Mouse (Mus musculus): ENCODE results near the gene Bfsp1.

The Bfsp1 gene

GRCm38 (mm10) chr2:143859166-143859565 is 3.8 kb downstream of the Bfsp1 start:
- in situ Hi-C loops (cut with MboI; ENCODE audit: low sequenced_read_pairs): no loop called here

GRCm38 (mm10) chr2:143853447-143853846 is 9.5 kb downstream of the Bfsp1 start:
- in situ Hi-C loops (cut with MboI; ENCODE audit: low sequenced_read_pairs): no loop called here

GRCm38 (mm10) chr2:143852295-143853275 is 10.4 kb downstream of the Bfsp1 start:
- in situ Hi-C loops (cut with MboI; ENCODE audit: low sequenced_read_pairs): no loop called here

GRCm38 (mm10) chr2:143851354-143852221 is 11.4 kb downstream of the Bfsp1 start:
- in situ Hi-C loops (cut with MboI; ENCODE audit: low sequenced_read_pairs): no loop called here

- in situ Hi-C loops (cut with MboI; ENCODE audit: low sequenced_read_pairs): loop anchor here (10.0 to 25.0 kb wide), 2 partner anchors 365 to 608 kb away; no protein-coding TSS in a partner anchor
Measured at GRCm38 (mm10) chr2:143847291-143847690, 15.7 kb downstream of the Bfsp1 start.

- in situ Hi-C loops (cut with MboI; ENCODE audit: low sequenced_read_pairs): loop anchor here (10.0 to 25.0 kb wide), 2 partner anchors 366 to 608 kb away; no protein-coding TSS in a partner anchor
Measured at GRCm38 (mm10) chr2:143846799-143847198, 16.2 kb downstream of the Bfsp1 start.

- in situ Hi-C loops (cut with MboI; ENCODE audit: low sequenced_read_pairs): loop anchor here (10.0 to 25.0 kb wide), 2 partner anchors 368 to 610 kb away; no protein-coding TSS in a partner anchor
Measured at GRCm38 (mm10) chr2:143844779-143845178, 18.2 kb downstream of the Bfsp1 start.

GRCm38 (mm10) chr2:143841536-143841935 is 21.4 kb downstream of the Bfsp1 start:
- in situ Hi-C loops (cut with MboI; ENCODE audit: low sequenced_read_pairs): loop anchor here (10.0 to 25.0 kb wide), 2 partner anchors 371 to 613 kb away; no protein-coding TSS in a partner anchor

- in situ Hi-C loops (cut with MboI; ENCODE audit: low sequenced_read_pairs): loop anchor here (10.0 to 25.0 kb wide), 2 partner anchors 371 to 614 kb away; no protein-coding TSS in a partner anchor
Measured at GRCm38 (mm10) chr2:143840895-143841294, 22.1 kb downstream of the Bfsp1 start.

GRCm38 (mm10) chr2:143839458-143839857 is 23.5 kb downstream of the Bfsp1 start:
- in situ Hi-C loops (cut with MboI; ENCODE audit: low sequenced_read_pairs): loop anchor here (5.0 to 25.0 kb wide), 2 partner anchors 143 to 373 kb away; no protein-coding TSS in a partner anchor

- in situ Hi-C loops (cut with MboI; ENCODE audit: low sequenced_read_pairs): loop anchor here (5.0 to 25.0 kb wide), 2 partner anchors 144 to 374 kb away; no protein-coding TSS in a partner anchor
Measured at GRCm38 (mm10) chr2:143838698-143839097, 24.3 kb downstream of the Bfsp1 start.

- in situ Hi-C loops (cut with MboI; ENCODE audit: low sequenced_read_pairs): loop anchor here (5.0 to 25.0 kb wide), 2 partner anchors 145 to 375 kb away; no protein-coding TSS in a partner anchor
Measured at GRCm38 (mm10) chr2:143837291-143837701, 25.7 kb downstream of the Bfsp1 start.

- in situ Hi-C loops (cut with MboI; ENCODE audit: low sequenced_read_pairs): loop anchor here (5.0 to 25.0 kb wide), 2 partner anchors 146 to 376 kb away; no protein-coding TSS in a partner anchor
Measured at GRCm38 (mm10) chr2:143835820-143836219, 27.2 kb downstream of the Bfsp1 start.

GRCm38 (mm10) chr2:143834082-143834481 is 28.9 kb downstream of the Bfsp1 start:
- in situ Hi-C loops (cut with MboI; ENCODE audit: low sequenced_read_pairs): loop anchor here (25.0 kb wide), 1 partner anchor 378 kb away; no protein-coding TSS in a partner anchor

- in situ Hi-C loops (cut with MboI; ENCODE audit: low sequenced_read_pairs): loop anchor here (25.0 kb wide), 1 partner anchor 380 kb away; no protein-coding TSS in a partner anchor
Measured at GRCm38 (mm10) chr2:143832721-143833120, 30.3 kb downstream of the Bfsp1 start.

- in situ Hi-C loops (cut with MboI; ENCODE audit: low sequenced_read_pairs): loop anchor here (25.0 kb wide), 1 partner anchor 381 kb away; no protein-coding TSS in a partner anchor
Measured at GRCm38 (mm10) chr2:143831645-143832044, 31.3 kb downstream of the Bfsp1 start.

- in situ Hi-C loops (cut with MboI; ENCODE audit: low sequenced_read_pairs): no loop called here
Measured at GRCm38 (mm10) chr2:143813461-143813860, 49.5 kb downstream of the Bfsp1 start.

GRCm38 (mm10) chr2:143812262-143812661 is 50.7 kb downstream of the Bfsp1 start:
- in situ Hi-C loops (cut with MboI; ENCODE audit: low sequenced_read_pairs): no loop called here

- in situ Hi-C loops (cut with MboI; ENCODE audit: low sequenced_read_pairs): no loop called here
Measured at GRCm38 (mm10) chr2:143808789-143809188, 54.2 kb downstream of the Bfsp1 start.
